Mouse (Mus musculus): ENCODE measurements at regions not wholly inside any gene's neighbourhood (a gene's known extent, or its start where the extent isn't known, plus 50 kb on each side); places are given as distances from the start of the nearest gene placed in this dataset.

DNA sequence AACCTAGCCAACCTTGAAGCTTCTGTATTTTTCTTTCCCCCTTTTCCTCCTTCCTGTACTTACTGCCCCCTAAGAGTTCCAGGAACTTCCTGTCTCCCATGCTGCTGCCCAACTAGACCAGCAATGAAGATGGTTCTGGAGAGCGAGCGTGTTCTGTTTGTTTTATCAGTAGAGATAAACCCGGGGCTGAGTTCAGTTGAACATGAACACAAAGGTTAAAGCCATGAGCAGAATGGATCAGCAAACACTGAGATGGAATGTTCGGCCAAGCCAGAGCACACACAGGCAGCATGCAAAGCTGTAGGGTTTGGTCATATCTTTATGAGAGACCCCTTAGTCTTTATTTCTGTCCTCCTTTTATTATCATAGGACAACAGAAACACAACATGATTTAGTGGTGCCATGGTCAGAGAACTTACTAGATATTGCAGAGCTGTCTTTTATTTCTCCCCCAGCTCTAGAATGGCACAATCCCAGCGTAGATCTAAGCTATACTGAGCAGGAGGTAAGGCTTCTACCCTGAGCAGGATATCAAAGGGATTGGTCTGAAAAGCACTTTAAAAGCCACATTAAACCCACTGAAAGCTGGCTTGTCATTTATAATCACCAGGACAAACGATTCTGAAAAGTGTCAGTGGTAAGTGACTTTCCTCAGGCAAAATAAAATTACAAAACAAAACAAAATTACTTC, 105.9 kb upstream of the Peli1 start:
- DNase-seq (ENCODE audit: low read depth) = no peak

DNA sequence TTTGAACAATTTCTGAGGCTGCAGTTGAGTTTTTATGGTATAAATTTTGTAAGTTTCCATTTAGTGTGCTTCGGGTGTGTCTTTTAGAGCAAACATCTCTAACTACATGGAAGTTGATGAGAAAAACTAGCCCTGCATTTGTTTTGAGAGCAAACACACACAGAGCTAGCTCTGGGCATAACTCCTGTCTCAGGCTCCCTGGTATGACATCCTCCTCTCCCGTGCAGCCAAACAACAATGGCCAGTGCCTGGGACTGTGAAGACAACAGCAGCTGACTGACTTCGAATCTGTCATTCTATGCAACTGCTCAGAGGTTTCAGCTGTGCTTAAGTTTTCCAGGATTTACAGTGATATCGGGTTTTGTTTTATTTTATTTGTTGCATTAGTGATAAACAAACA, 105.3 kb upstream of the Peli1 start:
- no peak for DNase-seq (ENCODE audit: low read depth)

DNA sequence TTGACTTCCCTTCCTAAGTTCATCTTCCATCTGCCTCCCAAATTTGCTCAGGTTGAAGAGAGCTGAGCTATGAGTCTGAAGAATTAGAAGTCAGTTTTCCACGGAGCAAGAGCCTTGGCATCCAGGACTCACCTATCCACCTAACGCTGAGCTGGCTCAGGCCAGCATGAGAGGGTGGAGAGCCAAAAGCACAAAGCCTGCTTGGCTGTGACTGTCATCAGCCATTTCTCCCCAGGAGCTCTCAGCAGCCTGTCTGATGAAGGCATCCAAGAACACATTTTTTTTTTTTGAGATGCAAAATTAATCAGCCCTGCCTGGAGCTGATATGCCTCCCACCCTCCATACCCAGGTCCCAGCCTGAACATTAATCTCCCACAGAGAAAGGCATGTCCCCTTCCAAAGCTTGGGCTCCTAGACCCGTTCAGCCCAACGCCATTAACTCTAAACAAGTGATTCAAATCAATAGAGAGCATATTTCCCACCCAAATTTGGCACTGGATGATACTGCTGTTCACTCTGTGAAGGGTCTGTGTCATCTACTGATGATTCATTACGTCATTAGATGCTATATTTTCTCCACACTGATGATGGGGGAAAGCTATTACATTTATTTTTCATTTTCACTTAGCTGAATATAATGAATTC, 103.8 kb upstream of the Peli1 start:
- no peak for DNase-seq (ENCODE audit: low read depth)

DNA sequence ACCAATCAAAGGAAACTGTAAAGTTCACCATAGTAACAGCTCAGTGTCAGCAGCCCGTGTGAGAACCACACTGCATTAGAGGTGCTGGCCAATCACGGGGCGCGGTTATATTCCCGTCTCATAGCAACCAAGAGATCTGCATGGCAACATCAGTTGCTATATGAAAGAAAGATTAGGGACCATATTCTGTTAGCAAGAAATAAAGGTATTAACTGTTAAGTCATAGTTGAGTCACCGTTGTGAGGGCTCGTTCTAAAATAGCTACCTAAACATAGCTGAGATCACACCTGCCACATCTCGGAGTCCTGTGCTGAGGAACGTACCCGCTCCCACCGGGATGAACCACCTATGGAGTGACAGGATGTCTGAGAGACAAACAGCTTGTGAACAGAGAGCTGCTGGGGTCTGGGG, 103.2 kb upstream of the Peli1 start:
- DNase-seq (ENCODE audit: low read depth) = no peak

DNA sequence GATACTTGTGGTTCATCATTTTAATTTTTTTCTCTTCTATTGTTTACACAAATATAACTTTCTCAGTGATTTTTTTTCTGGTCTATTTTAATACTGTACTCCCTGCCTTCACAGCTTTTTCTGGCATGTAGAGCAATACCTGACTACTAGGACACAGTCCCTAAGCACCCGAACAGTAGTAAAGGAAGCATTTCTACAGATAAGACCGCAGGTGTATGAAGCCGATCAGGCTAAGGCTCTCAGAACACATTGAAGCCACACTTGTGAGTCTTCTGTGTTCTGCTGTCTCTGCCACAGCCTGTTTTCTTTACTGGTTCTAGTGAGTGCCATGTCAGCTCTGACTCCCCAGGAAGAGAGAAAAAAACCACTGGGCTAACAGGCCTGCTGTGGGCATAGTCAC, 102.2 kb upstream of the Peli1 start:
- no peak for DNase-seq (ENCODE audit: low read depth)

DNA sequence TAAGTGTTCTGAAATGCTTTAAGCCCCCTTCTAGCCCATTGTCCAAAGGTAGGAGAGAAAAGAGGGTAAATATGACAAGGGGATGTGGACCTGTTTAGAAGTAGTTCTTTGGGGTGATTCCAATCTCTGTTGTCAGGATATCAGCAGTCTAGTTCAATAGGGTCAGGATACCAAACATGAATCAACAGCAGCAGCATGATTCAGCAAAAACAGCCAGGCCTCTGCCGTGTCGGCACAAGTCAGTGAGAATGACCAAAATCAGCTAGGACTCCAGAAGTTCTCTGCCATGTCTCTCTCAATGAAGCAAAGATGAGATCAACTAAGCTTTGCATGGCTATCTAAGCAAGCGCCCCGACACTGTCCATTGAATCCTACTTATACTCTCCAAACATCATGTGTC, 97.5 kb upstream of the Peli1 start:
- DNase-seq (ENCODE audit: low read depth) = no peak

DNA sequence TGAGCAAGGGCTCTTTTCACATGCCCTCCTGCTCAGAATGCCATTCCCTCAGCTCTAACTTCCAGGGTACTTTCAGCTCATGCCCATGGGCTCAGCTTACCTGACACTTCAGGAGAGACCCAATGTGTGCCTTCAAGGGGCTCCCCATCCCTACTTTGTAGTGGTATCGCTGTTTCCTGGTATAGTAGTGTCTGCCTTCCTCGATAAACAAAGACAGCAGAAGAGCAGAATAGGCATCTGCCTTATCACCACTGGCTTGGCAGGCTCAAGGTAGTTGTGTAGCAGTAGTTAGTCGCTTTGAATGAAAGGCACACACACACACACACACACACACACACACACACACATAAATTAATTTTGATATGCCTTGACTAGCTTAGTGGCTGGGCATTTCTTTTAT, 89.7 kb upstream of the Peli1 start:
- DNase-seq (ENCODE audit: low read depth) = no peak

DNA sequence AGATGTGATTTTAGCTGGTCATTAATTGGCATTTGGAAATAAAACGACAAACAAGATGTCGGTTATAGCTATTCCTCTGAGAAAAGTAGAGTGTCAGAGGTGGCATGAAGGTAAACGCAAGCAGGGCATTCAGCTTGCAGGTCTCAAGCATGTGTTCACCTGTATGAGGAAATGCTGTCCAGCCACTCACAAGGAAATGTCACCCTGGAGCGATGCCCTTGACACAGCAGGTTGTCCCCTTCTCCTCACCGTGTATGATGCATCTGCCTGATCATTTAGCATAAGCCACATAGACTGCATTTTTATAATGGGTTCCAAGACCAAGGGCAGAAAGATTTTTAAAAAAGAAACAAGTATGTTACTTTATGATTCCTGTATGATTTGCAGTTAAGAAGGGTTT, 83.9 kb upstream of the Peli1 start:
- no peak for DNase-seq (ENCODE audit: low read depth)

DNA sequence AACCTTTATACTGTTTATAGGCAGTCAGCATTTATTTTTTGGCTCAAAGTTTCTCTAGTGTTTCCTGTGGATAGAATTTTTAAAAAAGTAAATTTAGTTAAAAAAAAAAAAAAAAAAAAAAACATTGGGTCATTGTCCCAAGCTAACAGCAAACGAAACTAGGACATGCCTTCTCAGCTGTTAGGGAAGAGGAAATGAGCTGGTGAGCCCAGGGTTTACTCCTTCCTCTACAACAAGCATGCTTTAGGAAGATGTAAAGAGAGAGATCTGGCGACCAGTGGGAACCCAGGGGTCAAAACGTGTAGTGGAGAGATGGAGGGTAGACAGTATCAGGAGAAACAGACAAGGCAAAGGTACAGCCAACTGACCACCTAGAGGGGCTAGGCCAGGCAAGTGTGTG, 81.6 kb upstream of the Peli1 start:
- DNase-seq (ENCODE audit: low read depth) = no peak

DNA sequence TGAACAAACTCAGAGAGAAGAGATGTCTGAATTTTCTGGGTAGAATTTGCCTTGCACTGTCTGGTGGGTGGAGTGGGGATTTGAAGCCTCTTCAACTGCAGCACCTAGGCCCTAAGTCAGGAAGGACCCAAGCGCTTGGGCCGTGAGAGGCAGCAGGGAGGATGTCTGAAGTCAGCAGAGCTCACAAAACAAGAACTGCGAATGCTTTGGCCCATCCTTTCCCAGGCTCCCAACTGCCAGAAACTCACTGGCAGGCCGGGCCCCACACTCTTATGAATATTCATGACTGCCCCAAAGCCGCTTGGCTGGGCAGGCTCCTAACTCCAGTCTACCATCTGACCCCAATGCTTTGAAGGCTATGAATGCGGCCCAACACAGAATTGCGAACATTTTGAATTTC, 80.2 kb upstream of the Peli1 start:
- no peak for DNase-seq (ENCODE audit: low read depth)

DNA sequence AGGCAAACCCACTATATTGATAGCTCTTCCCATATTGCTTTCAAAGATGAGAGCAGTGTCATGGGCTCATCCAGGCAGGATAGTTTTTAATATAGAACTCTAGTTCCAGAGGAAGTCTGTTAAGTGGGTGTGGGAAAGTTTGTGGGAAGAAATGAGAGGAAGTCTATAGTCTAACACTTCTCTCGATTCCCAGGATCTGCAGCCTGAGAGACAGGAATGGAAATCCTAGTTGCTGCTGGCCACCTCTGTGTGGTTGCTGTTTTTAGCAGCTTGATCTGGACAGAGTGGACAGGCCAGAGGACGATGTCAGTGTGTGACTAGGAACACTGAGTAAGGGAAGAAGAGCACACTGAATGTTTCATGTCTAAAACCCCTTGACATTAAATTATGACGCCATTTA, 76.8 kb upstream of the Peli1 start:
- DNase-seq (ENCODE audit: low read depth) = no peak

DNA sequence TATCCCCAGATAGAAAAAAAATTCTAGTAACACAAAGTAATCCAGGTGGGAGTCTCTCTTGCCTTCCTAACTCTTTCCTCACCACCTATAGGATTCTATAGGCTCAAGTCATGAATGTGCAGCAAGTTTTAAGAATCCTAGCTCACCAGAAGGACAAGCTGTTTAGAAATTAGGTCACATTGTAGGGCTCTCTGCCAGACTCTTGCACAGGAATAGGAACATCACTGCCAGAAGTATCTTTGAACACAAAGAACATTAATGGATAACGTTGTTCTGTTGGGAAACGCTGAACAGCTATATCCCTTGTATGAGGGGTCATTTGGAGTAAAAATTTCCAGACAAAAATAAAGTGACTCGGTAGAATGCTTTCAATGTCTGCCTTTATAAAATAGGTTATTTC, 75.6 kb upstream of the Peli1 start:
- DNase-seq (ENCODE audit: low read depth) = no peak

DNA sequence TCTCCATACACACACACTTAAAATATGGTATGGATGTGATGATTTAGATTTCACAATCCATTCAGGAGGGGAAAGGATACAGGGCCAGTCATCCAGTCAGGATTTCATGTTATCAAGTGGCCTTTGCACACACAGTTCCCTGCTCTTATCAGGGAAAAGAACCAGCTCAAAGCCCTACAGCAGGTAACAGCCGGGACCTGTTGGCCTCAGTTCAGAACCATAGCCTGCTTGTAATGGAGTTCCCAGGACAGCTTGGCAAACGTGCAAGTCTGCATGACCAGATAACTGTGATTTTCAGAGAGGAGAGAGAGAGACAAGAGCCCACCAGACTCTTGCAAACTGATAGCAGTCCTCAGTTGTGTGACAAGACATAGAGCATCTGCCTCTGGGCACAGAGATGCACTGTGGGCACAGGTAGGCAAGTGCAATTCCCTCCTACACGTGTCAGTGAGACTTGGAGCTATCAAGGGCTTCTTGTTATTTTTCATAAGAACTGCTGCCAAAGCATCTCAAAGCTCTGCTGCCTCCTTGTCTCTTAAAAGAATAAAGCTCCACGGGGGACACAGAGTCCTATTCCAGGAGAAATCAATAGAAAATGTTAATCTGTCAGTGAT, 74.9 kb upstream of the Peli1 start:
- no peak for DNase-seq (ENCODE audit: low read depth)

DNA sequence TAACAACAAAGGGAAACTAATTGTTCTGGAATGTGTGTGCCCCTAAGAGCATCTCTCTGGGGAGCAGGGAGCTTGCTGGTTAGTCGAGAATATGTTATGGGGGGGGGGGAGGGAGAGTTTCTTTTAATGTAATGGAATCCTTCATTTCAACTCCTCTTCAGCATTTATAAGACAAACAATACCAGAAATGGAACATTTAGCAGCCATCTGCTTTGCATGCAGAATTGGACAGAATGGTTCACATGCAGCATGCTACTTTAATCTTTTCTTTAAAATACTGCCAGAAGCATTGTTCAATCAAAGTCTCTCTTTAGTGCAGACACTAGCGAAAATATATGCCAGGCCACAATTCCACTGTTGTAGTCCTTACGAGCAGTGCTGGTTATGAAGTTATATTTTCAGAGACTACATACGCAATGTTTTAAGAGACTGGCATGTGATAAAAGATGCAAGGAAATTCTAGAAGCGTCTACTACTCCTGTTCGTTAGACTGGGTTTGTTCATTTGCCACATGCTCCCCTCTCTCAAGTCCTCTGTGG, 74.2 kb upstream of the Peli1 start:
- no peak for DNase-seq (ENCODE audit: low read depth)

DNA sequence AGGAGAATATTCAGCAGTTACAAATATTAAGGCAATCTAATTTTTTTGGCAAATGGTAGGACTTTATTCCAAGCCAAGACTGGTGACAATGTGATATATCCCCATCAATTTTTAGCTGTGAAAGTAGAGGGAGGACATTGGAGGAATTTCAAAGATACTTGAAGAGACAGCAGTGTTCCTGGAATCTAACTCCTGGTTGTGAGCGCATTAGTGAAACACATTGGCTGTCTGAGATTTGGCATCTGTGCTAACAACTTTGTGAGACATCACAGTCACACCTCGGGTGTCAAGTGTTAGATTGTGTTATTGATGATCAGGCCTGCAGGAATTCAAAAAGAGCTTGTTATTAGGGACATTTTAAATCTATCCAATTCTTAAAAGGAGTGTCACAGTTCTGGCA, 71.3 kb upstream of the Peli1 start:
- no peak for DNase-seq (ENCODE audit: low read depth)

DNA sequence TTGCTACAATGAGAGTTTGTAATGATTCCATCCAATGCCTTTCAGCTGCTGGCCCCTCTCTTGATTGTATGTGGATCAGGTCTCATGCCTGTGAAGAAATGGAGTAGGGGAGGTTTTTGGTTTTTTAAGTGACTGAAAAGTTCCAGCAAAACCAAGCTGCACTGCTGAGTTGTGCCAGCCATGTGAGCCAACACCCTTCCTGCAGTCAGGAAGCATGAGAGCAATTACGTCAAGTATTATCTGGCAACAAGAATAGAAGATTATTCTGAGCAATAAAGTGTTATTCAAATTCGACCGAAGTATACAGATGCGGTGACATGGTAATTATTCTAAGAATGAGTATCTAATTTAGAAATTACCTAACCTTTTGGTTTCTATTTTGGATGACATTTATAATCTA, 67.0 kb upstream of the Peli1 start:
- DNase-seq (ENCODE audit: low read depth) = no peak

DNA sequence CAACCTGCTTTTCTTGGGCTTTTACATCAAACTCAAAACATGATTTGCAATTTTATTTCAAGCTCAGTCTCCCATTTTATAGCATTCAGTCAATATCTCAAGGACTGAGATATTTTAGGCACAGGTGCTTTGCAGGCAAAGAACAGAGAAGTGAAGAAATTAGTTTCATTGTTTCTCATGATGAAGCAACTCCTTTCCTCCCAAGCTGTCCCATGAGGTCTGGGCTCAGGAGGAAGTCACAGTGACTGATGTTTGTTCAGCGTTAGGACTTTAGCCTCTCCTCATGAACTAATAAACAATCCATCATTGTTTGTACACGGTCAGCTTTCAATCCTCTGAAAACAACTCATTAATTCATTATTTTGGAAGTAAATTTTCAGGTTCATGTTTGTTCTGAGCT, 66.6 kb upstream of the Peli1 start:
- no peak for DNase-seq (ENCODE audit: low read depth)

DNA sequence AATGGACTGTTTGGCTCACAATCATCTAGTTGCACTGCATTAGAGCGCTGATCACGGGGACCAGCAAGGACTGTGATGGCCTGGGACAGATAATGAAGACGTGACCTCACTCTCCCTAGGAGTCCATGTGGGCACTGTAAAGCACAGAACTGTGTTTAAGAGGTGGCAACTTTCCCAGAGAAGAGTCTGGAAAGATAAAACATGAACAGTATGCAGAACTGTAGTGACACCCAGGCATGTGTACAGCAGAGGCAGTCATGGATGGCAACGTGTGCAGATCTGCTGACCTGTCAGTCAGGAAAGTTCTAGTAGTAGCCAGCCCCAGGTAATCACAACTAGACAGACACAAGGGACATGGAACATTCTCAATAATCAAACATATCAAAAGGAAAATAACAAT, 63.8 kb upstream of the Peli1 start:
- DNase-seq (ENCODE audit: low read depth) = no peak

DNA sequence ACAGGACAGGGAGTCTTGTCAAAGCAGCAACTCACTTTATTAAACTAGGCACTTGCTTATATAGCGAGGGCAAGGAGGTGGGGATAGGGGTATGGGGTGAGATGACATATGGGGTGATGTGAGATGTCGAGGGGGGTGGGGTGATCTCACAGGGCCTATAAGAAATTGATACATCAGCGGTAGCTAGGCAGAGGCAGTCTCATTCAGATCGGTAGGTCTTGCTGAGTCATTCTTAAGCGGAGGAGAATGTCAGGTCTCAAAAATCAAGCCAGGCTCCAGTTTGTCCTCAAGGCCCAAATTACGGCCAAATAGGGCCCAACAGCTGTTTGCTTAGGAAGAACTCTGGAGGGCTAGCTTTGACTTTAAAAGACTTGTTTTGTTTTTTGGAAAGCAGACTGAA, 60.7 kb upstream of the Peli1 start:
- no peak for DNase-seq (ENCODE audit: low read depth)

DNA sequence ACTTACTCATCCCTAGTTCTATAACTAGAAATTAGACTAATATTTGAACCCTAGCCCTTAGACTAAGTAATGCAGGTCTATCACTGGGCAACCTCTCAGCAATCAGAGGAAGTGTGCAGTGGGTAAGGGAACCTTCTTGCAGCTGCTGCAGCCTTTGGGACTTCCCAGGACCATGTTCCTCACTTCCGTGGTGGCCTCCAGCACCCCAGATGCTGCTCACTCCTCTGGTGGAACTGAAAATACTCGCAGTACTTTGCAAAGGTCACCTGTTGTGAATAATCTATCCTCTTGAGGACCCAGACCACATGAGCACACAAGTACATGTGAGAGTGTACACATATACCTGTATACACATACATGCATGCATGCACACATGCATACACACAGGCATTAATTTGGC, 59.3 kb upstream of the Peli1 start:
- no peak for DNase-seq (ENCODE audit: low read depth)

DNA sequence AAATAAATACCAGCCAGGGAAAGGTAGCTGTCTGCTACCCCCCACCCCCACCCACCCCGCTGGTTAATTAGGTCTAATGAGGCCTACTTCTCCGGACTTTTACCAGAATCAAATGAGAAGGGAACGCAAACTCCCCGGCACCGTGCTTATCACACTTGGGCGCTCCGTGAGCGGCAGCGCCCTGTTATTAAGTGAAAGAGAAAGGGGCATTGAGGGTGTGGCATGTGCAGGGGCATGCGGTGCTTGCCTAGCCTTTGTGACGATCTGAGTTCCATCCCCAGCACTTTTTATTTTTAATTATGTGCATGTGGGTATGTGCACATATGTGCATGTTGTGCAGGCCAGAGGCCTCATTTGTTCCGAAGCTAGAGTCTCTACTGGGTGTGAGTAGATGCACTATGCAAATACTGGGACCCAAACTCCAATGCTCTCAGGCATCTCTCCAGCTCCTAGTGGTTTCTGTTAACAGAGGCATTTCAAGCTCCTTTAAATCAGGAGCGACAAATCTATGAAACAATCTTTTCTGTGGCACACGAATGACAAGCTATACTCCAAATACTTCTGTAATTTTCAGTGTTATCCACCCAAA, 57.8 kb upstream of the Peli1 start:
- no peak for DNase-seq (ENCODE audit: low read depth)

DNA sequence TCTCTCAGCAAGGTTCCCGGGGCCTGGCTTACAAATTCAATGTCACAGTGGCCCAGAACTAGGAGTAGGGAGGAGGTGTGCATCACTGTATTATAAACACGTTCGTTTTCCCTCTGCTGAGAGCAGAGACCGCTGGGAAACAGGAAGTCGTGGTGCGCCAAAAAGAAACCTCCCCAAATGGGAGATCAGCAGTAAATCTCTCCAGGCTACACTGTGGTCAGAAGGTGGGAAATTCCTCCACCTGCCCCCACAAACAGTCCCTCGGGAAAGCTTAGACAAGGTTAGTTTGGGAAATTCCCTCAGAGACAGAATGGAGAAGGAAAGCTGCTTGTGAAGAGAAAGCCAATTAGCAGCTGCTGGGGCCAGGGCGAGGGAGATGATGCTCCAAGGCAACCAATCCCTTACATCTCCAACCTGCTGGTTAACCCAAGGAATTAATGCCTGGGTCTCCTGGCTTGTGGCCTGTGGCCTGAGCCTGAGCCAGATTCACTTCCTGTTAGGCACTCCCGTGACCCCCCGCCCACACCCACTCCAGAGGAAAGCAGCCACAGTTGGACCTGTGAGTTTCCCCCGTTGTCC, 57.2 kb upstream of the Peli1 start:
- no peak for DNase-seq (ENCODE audit: low read depth)
